Mouse (Mus musculus): ENCODE data around the gene Tjp1. TPM values are rescaled to one million over a fixed set of nuclear protein-coding genes. Genes with fewer than 3 reads are reported as not detected.

Tjp1 gene
- total and polyA plus RNA-seq, 3 experiments: not detected

DNA sequence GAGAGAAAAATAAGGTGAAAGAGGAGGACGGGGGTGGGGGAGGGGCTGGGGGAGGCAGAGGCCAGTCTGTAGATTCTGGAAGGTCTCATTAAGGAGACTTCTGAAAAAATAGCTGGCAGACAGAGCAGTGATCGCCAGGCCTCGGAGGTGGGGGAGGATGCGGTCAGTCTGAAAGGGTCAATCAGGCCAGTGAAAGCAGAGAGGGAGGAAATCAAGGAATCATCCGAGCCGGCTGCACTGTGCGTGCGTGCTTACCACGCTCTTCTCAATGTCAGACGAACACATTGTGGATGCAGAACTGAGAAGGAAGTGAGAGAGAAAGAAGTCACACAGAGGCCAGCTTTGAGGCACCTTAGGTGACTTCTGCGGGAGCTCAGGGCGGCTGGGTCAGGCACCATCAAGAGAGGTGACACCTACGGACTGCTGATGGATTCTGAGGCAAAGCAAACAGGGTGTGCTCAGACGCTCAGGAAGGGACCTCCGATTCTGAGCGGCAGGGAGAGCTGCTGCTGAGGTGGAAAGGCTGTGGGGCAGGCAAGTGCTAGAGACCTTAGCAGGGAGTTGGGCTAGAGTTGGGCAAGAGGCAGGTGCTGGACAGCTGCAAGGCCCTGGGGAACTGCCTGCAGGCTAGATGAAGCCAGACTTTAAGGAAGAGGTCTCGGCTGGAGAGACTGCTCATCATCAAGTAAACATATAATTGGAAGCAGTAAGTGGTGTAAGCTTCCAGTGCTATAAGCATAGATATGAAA, 133.7 kb downstream of the Tjp1 start:
- no peak overlapping the region for H3K4me3 ChIP-seq (replicated peaks in 1 of 3; ENCODE audit: low read depth in 2 of 3, low read length in 2 of 3, poor library complexity in 1 of 3)
- H3K36me3 ChIP-seq (replicated peaks in 1 of 2; ENCODE audit: control insufficient read depth in 1 of 2, insufficient read depth in 1 of 2, low read length in 1 of 2): no peaks in the 10 kb centered on the region
- no peak overlapping the region for H3K27ac ChIP-seq (ENCODE audit: insufficient read depth, low read depth)
- in situ Hi-C loops (cut with MboI; ENCODE audit: low pct_ligation_motif_present, low pct_unique_long_range_greater_than_20kb, low sequenced_read_pairs): no loop called here
- dilution Hi-C loops (cut with MboI; ENCODE audit: extremely low pct_ligation_motif_present, extremely low pct_unique_long_range_greater_than_20kb, low sequenced_read_pairs): no loop called here
- no peak for DNase-seq (ENCODE audit: extremely low read depth)
- H3K79me2 ChIP-seq (replicated peaks; ENCODE audit: control insufficient read depth, extremely low read depth, insufficient read depth, poor library complexity, severe bottlenecking): no peaks in the 10 kb centered on the region
- H3K27me3 ChIP-seq (replicated peaks): peaks cover 19% of the 10 kb centered on the region
- H3K9ac ChIP-seq (ENCODE audit: insufficient read depth, low read depth): no peak overlapping the region
- peaks cover 0 to 8% of the 10 kb centered on the region in 2 experiments; a peak in 2 of 4 replicates for H3K4me1 ChIP-seq (ENCODE audit: control insufficient read depth in 1 of 2, insufficient read depth in 2 of 2)
- H3K4me2 ChIP-seq (ENCODE audit: insufficient read depth, low read depth, poor library complexity, severe bottlenecking): no peak overlapping the region
- H3K9me3 ChIP-seq (replicated peaks; ENCODE audit: low read length): no peaks in the 10 kb centered on the region
- TF ChIP-seq ZNF384 (IDR thresholded peaks at IDR 0.05; ENCODE audit: low read depth, low read length) (no peak), ELF1 (IDR thresholded peaks at IDR 0.05; ENCODE audit: low read depth, low read length) (no peak), BHLHE40 (IDR thresholded peaks at IDR 0.05; ENCODE audit: low read depth, low read length) (no peak), POLR2A (IDR thresholded peaks at IDR 0.05; ENCODE audit: low read depth, low read length) (no peak), USF1 (IDR thresholded peaks at IDR 0.05; ENCODE audit: low read depth, low read length) (no peak), HCFC1 (IDR thresholded peaks at IDR 0.05; ENCODE audit: low read depth, low read length) (no peak), EP300 (IDR thresholded peaks at IDR 0.05; ENCODE audit: low read length) (no peak), PAX5 (IDR thresholded peaks at IDR 0.05; ENCODE audit: low read length) (no peak), NRF1 (IDR thresholded peaks at IDR 0.05; ENCODE audit: low read depth, low read length) (no peak)

DNA sequence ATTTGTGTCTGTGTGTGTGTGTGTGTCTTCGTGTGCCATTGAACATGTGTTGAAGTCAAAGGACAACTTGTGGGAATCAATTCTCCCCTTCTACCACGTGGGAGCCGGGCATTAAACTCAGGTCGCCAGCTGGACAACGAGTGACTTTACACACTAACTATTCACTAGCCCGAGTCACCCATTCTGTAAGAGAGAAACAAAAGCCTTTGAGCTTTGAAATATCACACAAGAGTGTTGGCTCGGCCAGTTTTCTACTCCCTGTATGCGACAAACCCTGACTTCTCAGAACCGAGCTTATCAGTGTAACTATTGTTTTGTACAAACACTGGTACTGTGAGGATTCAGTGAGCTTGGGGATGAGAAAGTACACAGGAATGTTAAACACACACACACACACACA, 134.6 kb downstream of the Tjp1 start:
- Histone ChIP-seq H3K4me1 (ENCODE audit: control insufficient read depth in 1 of 2, insufficient read depth in 2 of 2) (peaks cover 0 to 8% of the 10 kb centered on the region in 2 experiments; a peak in 2 of 4 replicates), H3K9ac (ENCODE audit: insufficient read depth, low read depth) (no peak overlapping the region), H3K79me2 (replicated peaks; ENCODE audit: control insufficient read depth, extremely low read depth, insufficient read depth, poor library complexity, severe bottlenecking) (no peaks in the 10 kb centered on the region), H3K36me3 (replicated peaks in 1 of 2; ENCODE audit: control insufficient read depth in 1 of 2, insufficient read depth in 1 of 2, low read length in 1 of 2) (no peaks in the 10 kb centered on the region), H3K4me2 (ENCODE audit: insufficient read depth, low read depth, poor library complexity, severe bottlenecking) (no peak overlapping the region), H3K27me3 (replicated peaks) (peaks cover 25% of the 10 kb centered on the region), H3K9me3 (replicated peaks; ENCODE audit: low read length) (no peaks in the 10 kb centered on the region), H3K4me3 (replicated peaks in 1 of 3; ENCODE audit: low read depth in 2 of 3, low read length in 2 of 3, poor library complexity in 1 of 3) (no peak overlapping the region), H3K27ac (ENCODE audit: insufficient read depth, low read depth) (no peak overlapping the region)
- DNase-seq (ENCODE audit: extremely low read depth): no peak
- in situ Hi-C loops (cut with MboI; ENCODE audit: low pct_ligation_motif_present, low pct_unique_long_range_greater_than_20kb, low sequenced_read_pairs) (no loop called here), dilution Hi-C loops (cut with MboI; ENCODE audit: extremely low pct_ligation_motif_present, extremely low pct_unique_long_range_greater_than_20kb, low sequenced_read_pairs) (no loop called here)
- TF ChIP-seq CHD2 (IDR thresholded peaks at IDR 0.05; ENCODE audit: low read length): no peak
- no peak for TF ChIP-seq RCOR1 (conservative IDR thresholded peaks at IDR 0.05; ENCODE audit: low read depth, low read length)
- no peak for TF ChIP-seq SIN3A (IDR thresholded peaks at IDR 0.05; ENCODE audit: low read length)
- TF ChIP-seq ZKSCAN1 (IDR thresholded peaks at IDR 0.05; ENCODE audit: borderline replicate concordance, low read depth, low read length): no peak
- no peak for TF ChIP-seq GABPA (IDR thresholded peaks at IDR 0.05; ENCODE audit: insufficient replicate concordance, low read depth, low read length)
- no peak for TF ChIP-seq MAFK (IDR thresholded peaks at IDR 0.05; ENCODE audit: insufficient replicate concordance, low read length)
